Mouse (Mus musculus): ENCODE measurements around the gene Fbxl2.

- TF ChIP-seq CTCF (IDR thresholded peaks at IDR 0.05; ENCODE audit: control insufficient read depth, insufficient read depth, insufficient read length) = no peak
- no peak for TF ChIP-seq USF1 (IDR thresholded peaks at IDR 0.05; ENCODE audit: low read depth)
- no peak for TF ChIP-seq MYOG (IDR thresholded peaks at IDR 0.05; ENCODE audit: control insufficient read depth, extremely low read depth, insufficient read length)
- no peak for TF ChIP-seq MAX (IDR thresholded peaks at IDR 0.05)
These were observed 4.8 kb upstream of the Fbxl2 start for GRCm38 (mm10) chr9:114050778-114051177.

Measured in C2C12 (cell line).